Mouse (Mus musculus): ENCODE measurements at regions not wholly inside any gene's neighbourhood (a gene's known extent, or its start where the extent isn't known, plus 50 kb on each side); places are given as distances from the start of the nearest gene placed in this dataset.

GRCm38 (mm10) chr10:98652084-98652483, 262.1 kb upstream of the Atp2b1 start:
- H3K9ac ChIP-seq (ENCODE audit: low read length), result no peak overlapping the region
- H3K4me1 ChIP-seq (replicated peaks; ENCODE audit: control insufficient read depth, insufficient read depth, low read length), result peaks cover 5% of the 10 kb centered on the region; the same call in 1 of the 2 replicates
- H3K9me3 ChIP-seq (ENCODE audit: control insufficient read depth, low read length), result no peaks in the 10 kb centered on the region
- no peaks in the 10 kb centered on the region for H3K36me3 ChIP-seq (ENCODE audit: control insufficient read depth, insufficient read depth, low read length)
- no peak for ATAC-seq (ENCODE audit: low read depth)
- no peaks in the 10 kb centered on the region for H3K27me3 ChIP-seq (ENCODE audit: control insufficient read depth, insufficient read depth, low read depth, low read length)
- H3K27ac ChIP-seq (ENCODE audit: low read length), result no peak overlapping the region
- H3K4me2 ChIP-seq (ENCODE audit: low read depth, low read length), result no peak overlapping the region
- no peak overlapping the region for H3K4me3 ChIP-seq (ENCODE audit: low read length)
- WGBS, result 98% methylated on average over 2 of the region's 2 CpGs

- ATAC-seq (ENCODE audit: low read depth), result no peak
- H3K27ac ChIP-seq (ENCODE audit: low read length), result no peak overlapping the region
- no peak overlapping the region for H3K9ac ChIP-seq (ENCODE audit: low read length)
- no peak overlapping the region for H3K4me3 ChIP-seq (ENCODE audit: low read length)
- no peaks in the 10 kb centered on the region for H3K9me3 ChIP-seq (ENCODE audit: control insufficient read depth, low read length)
- H3K4me1 ChIP-seq (replicated peaks; ENCODE audit: control insufficient read depth, insufficient read depth, low read length), result peaks cover 3% of the 10 kb centered on the region; the same call in 1 of the 2 replicates
- H3K27me3 ChIP-seq (ENCODE audit: control insufficient read depth, insufficient read depth, low read depth, low read length), result no peaks in the 10 kb centered on the region
- 46% methylated on average over 1 of the region's 1 CpGs for WGBS
- no peak overlapping the region for H3K4me2 ChIP-seq (ENCODE audit: low read depth, low read length)
- H3K36me3 ChIP-seq (ENCODE audit: control insufficient read depth, insufficient read depth, low read length), result no peaks in the 10 kb centered on the region
Observed at GRCm38 (mm10) chr10:98660747-98661146, 253.5 kb upstream of the Atp2b1 start.

- no peak for ATAC-seq (ENCODE audit: low read depth)
Observed at GRCm38 (mm10) chr10:98665936-98666505, 248.2 kb upstream of the Atp2b1 start.

GRCm38 (mm10) chr10:98667728-98668127, 246.5 kb upstream of the Atp2b1 start:
- Histone ChIP-seq H3K4me3 (ENCODE audit: low read length) (no peak overlapping the region), H3K4me1 (replicated peaks; ENCODE audit: control insufficient read depth, insufficient read depth, low read length) (no peaks in the 10 kb centered on the region), H3K9me3 (ENCODE audit: control insufficient read depth, low read length) (no peaks in the 10 kb centered on the region), H3K9ac (ENCODE audit: low read length) (no peak overlapping the region), H3K27me3 (ENCODE audit: control insufficient read depth, insufficient read depth, low read depth, low read length) (no peaks in the 10 kb centered on the region), H3K4me2 (ENCODE audit: low read depth, low read length) (no peak overlapping the region), H3K36me3 (ENCODE audit: control insufficient read depth, insufficient read depth, low read length) (no peaks in the 10 kb centered on the region), H3K27ac (ENCODE audit: low read length) (no peak overlapping the region)
- WGBS, result 68% methylated on average over 1 of the region's 1 CpGs
- ATAC-seq (ENCODE audit: low read depth), result no peak

More at GRCm38 (mm10) chr10:98665936-98666505, 248.2 kb upstream of the Atp2b1 start:
- WGBS, result 91% methylated on average over 3 of the region's 3 CpGs
- peaks cover under 1% of the 10 kb centered on the region; the same call in 1 of the 2 replicates for H3K4me1 ChIP-seq (replicated peaks; ENCODE audit: control insufficient read depth, insufficient read depth, low read length)
- no peak overlapping the region for H3K4me3 ChIP-seq (ENCODE audit: low read length)
- no peak overlapping the region for H3K27ac ChIP-seq (ENCODE audit: low read length)
- H3K9me3 ChIP-seq (ENCODE audit: control insufficient read depth, low read length), result no peaks in the 10 kb centered on the region
- no peak overlapping the region for H3K4me2 ChIP-seq (ENCODE audit: low read depth, low read length)
- no peak overlapping the region for H3K9ac ChIP-seq (ENCODE audit: low read length)
- H3K27me3 ChIP-seq (ENCODE audit: control insufficient read depth, insufficient read depth, low read depth, low read length), result no peaks in the 10 kb centered on the region
- no peaks in the 10 kb centered on the region for H3K36me3 ChIP-seq (ENCODE audit: control insufficient read depth, insufficient read depth, low read length)

- 52% methylated on average over 1 of the region's 1 CpGs for WGBS
- H3K9ac ChIP-seq (ENCODE audit: low read length), result no peak overlapping the region
- no peaks in the 10 kb centered on the region; the same call in 1 of the 2 replicates for H3K4me1 ChIP-seq (replicated peaks; ENCODE audit: control insufficient read depth, insufficient read depth, low read length)
- no peaks in the 10 kb centered on the region for H3K9me3 ChIP-seq (ENCODE audit: control insufficient read depth, low read length)
- no peaks in the 10 kb centered on the region for H3K36me3 ChIP-seq (ENCODE audit: control insufficient read depth, insufficient read depth, low read length)
- H3K27me3 ChIP-seq (ENCODE audit: control insufficient read depth, insufficient read depth, low read depth, low read length), result no peaks in the 10 kb centered on the region
- 0 out of 2 replicates have a peak overlapping the region, but pooled peaks have one; percentile 20 for H3K27ac ChIP-seq (ENCODE audit: low read length)
- H3K4me2 ChIP-seq (ENCODE audit: low read depth, low read length), result no peak overlapping the region
- peak; percentile 43; the same call in 1 of the 2 replicates for ATAC-seq (ENCODE audit: low read depth)
- H3K4me3 ChIP-seq (ENCODE audit: low read length), result no peak overlapping the region
Observed at GRCm38 (mm10) chr10:98674131-98674530, 240.1 kb upstream of the Atp2b1 start.

- H3K9me3 ChIP-seq (ENCODE audit: control insufficient read depth, low read length), result no peaks in the 10 kb centered on the region
- ATAC-seq (ENCODE audit: low read depth), result no peak
- WGBS, result 65% methylated on average over 2 of the region's 2 CpGs
- no peaks in the 10 kb centered on the region for H3K36me3 ChIP-seq (ENCODE audit: control insufficient read depth, insufficient read depth, low read length)
- no peaks in the 10 kb centered on the region; the same call in 1 of the 2 replicates for H3K4me1 ChIP-seq (replicated peaks; ENCODE audit: control insufficient read depth, insufficient read depth, low read length)
- H3K4me2 ChIP-seq (ENCODE audit: low read depth, low read length), result no peak overlapping the region
- H3K4me3 ChIP-seq (ENCODE audit: low read length), result no peak overlapping the region
- no peak overlapping the region for H3K27ac ChIP-seq (ENCODE audit: low read length)
- H3K27me3 ChIP-seq (ENCODE audit: control insufficient read depth, insufficient read depth, low read depth, low read length), result no peaks in the 10 kb centered on the region
- H3K9ac ChIP-seq (ENCODE audit: low read length), result no peak overlapping the region
Observed at GRCm38 (mm10) chr10:98676907-98677306, 237.3 kb upstream of the Atp2b1 start.

GRCm38 (mm10) chr10:98678234-98678633, 236.0 kb upstream of the Atp2b1 start:
- no peak overlapping the region for H3K4me3 ChIP-seq (ENCODE audit: low read length)
- H3K9me3 ChIP-seq (ENCODE audit: control insufficient read depth, low read length), result no peaks in the 10 kb centered on the region
- no peak overlapping the region for H3K27ac ChIP-seq (ENCODE audit: low read length)
- H3K27me3 ChIP-seq (ENCODE audit: control insufficient read depth, insufficient read depth, low read depth, low read length), result no peaks in the 10 kb centered on the region
- H3K9ac ChIP-seq (ENCODE audit: low read length), result no peak overlapping the region
- WGBS, result 56% methylated on average over 4 of the region's 4 CpGs
- no peaks in the 10 kb centered on the region; the same call in 1 of the 2 replicates for H3K4me1 ChIP-seq (replicated peaks; ENCODE audit: control insufficient read depth, insufficient read depth, low read length)
- ATAC-seq (ENCODE audit: low read depth), result no peak
- H3K36me3 ChIP-seq (ENCODE audit: control insufficient read depth, insufficient read depth, low read length), result no peaks in the 10 kb centered on the region
- H3K4me2 ChIP-seq (ENCODE audit: low read depth, low read length), result no peak overlapping the region

GRCm38 (mm10) chr10:98682436-98682835, 231.8 kb upstream of the Atp2b1 start:
- Histone ChIP-seq H3K27me3 (ENCODE audit: control insufficient read depth, insufficient read depth, low read depth, low read length) (no peaks in the 10 kb centered on the region), H3K4me1 (replicated peaks; ENCODE audit: control insufficient read depth, insufficient read depth, low read length) (peaks cover 15% of the 10 kb centered on the region), H3K4me3 (ENCODE audit: low read length) (no peak overlapping the region), H3K4me2 (ENCODE audit: low read depth, low read length) (no peak overlapping the region), H3K27ac (ENCODE audit: low read length) (no peak overlapping the region), H3K9ac (ENCODE audit: low read length) (no peak overlapping the region), H3K36me3 (ENCODE audit: control insufficient read depth, insufficient read depth, low read length) (no peaks in the 10 kb centered on the region), H3K9me3 (ENCODE audit: control insufficient read depth, low read length) (no peaks in the 10 kb centered on the region)
- ATAC-seq (ENCODE audit: low read depth), result no peak
- WGBS, result 92% methylated on average over 1 of the region's 1 CpGs

- H3K27ac ChIP-seq (ENCODE audit: low read length), result peak overlapping the region; percentile 41
- H3K4me2 ChIP-seq (ENCODE audit: low read depth, low read length), result peak overlapping the region; percentile 51
- peaks cover 15% of the 10 kb centered on the region for H3K4me1 ChIP-seq (replicated peaks; ENCODE audit: control insufficient read depth, insufficient read depth, low read length)
- no peaks in the 10 kb centered on the region for H3K36me3 ChIP-seq (ENCODE audit: control insufficient read depth, insufficient read depth, low read length)
- WGBS, result 13% methylated on average over 12 of the region's 12 CpGs
- ATAC-seq (ENCODE audit: low read depth), result peak; percentile 71
- H3K4me3 ChIP-seq (ENCODE audit: low read length), result peak overlapping the region; percentile 30
- H3K9ac ChIP-seq (ENCODE audit: low read length), result peak overlapping the region; percentile 46
- no peaks in the 10 kb centered on the region for H3K27me3 ChIP-seq (ENCODE audit: control insufficient read depth, insufficient read depth, low read depth, low read length)
- no peaks in the 10 kb centered on the region for H3K9me3 ChIP-seq (ENCODE audit: control insufficient read depth, low read length)
Observed at GRCm38 (mm10) chr10:98684195-98684594, 230.0 kb upstream of the Atp2b1 start.
